Mouse (Mus musculus) spleen, adult 2 months (tissue): ENCODE data around the gene Cep97.

ENCODE experiments used
- CTCF ChIP-seq: fragments of 200-500 bp; IDR thresholded peaks from 2 replicates; pipeline ENCODE4 v1.5.1; 2011; ENCODE audit warnings: mild to moderate bottlenecking, inconsistent platforms; ENCODE audit not compliant: insufficient read depth, insufficient read length, insufficient replicate concordance; ENCODE audit errors: extremely low read depth
- POLR2A ChIP-seq: fragments of 200-500 bp; IDR thresholded peaks from 2 replicates; pipeline ENCODE4 v1.6.1; 2011; ENCODE audit warnings: low read depth, low read length, inconsistent platforms

DNA sequence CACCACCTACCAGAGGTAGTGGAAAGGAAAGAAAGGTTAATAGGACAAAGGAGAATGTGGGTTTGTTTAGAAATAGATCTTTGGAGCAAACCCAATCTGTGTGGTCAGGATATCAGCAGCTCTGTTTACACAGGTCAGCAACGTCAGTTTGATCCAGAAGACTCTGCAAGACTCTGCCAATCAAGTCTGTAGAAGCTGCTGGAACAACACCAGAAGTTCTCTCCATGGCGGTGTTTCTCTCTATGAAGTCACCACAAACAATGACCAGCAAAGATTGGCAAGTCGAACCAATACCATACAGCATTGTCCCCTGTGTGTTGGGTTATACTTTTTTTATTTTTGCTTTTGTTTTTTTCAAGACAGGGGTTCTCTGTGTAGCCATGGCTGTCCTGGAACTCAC is 12.6 kb upstream of the Cep97 start:
- TF ChIP-seq CTCF: no peak
- no peak for TF ChIP-seq POLR2A
